16 mouse cellular contexts compared by ENCODE assay signal in genomic region chr10:63352111-63352510, GRCm38 (mm10). TPM values are rescaled to one million over a fixed set of nuclear protein-coding genes. Genes with fewer than 3 reads are reported as not detected.
DNase-seq lines count a peak whose midpoint lies in the region.
"Had no signal": no experiment of that assay in that cellular context is flagged by ENCODE, and none has a peak within 500 bp of the region (broad histone marks: within the 10 kb centered on the region; RNA-seq: fewer than 3 reads in every experiment).

No protein-coding gene starts in this region.

- peak; percentile 20 to 49 for DNase-seq in left cerebral cortex, adult 18-20 months (ENCODE audit: low spot score in 2 of 2)
- DNase-seq in left cerebral cortex, adult 11 months (ENCODE audit: low spot score): no peak
- peak; percentile 73 for DNase-seq in brain, adult 2 months (ENCODE audit: low read depth, low spot score)
- DNase-seq in left cerebral cortex, postnatal 25 days (ENCODE audit: low spot score in 2 of 2): peak; percentile 16 to 84
- peak; percentile 72 for DNase-seq in telencephalon, adult 2 months (ENCODE audit: low read depth, low spot score)
- no peak for DNase-seq in layer of hippocampus, adult 11-12 months (ENCODE audit: low spot score)
- DNase-seq in layer of hippocampus, adult 9-10 months (ENCODE audit: low spot score): no peak
- DNase-seq: adrenal gland, postnatal 25 days; cerebellum, adult 2 months; cerebellum, postnatal 14 days; heart, adult 2 months; kidney, adult 8-10 months; kidney, postnatal 4 days; layer of hippocampus, adult 9-11 months; lung, postnatal 36 days; thymus, postnatal 4 days had no signal

- intact Hi-C loops in left cerebral cortex, postnatal 25 days (cut with DNase I): no loop called here

RNA-seq across cellular contexts. Expression of gene Sirt1, which starts 29.4 kb away (rescaled TPM):
- 10 to 100 TPM; 15.1 to 16.6 TPM for total RNA-seq in left cerebral cortex, adult 18-20 months (2021)
- total RNA-seq in left cerebral cortex, postnatal 25 days (2021): 10 to 100 TPM; 12.1 to 13.3 TPM

RNA-seq across cellular contexts. Expression of gene Dnajc12, which starts 30.1 kb away (rescaled TPM):
- 10 to 100 TPM; 26.2 to 31.6 TPM for total RNA-seq in left cerebral cortex, adult 18-20 months (2021)
- 10 to 100 TPM; 17.9 to 20.2 TPM for total RNA-seq in left cerebral cortex, postnatal 25 days (2021)

Comparison
In these comparisons a context has a peak if more than half of its experiments do, and no peak if none do; other contexts are left out.
1. DNase-seq: peak in left cerebral cortex, adult 18-20 months (2 of 2), brain, adult 2 months (single experiment), left cerebral cortex, postnatal 25 days (2 of 2) and telencephalon, adult 2 months (single experiment); none in left cerebral cortex, adult 11 months (single experiment), layer of hippocampus, adult 11-12 months (single experiment) and layer of hippocampus, adult 9-10 months (single experiment).